Mouse (Mus musculus) CH12.LX (cell line): ENCODE results near the gene Tanc1.

Experiments
- CTCF ChIP-seq, 2 experiments: IDR thresholded peaks in 1 of 2; conservative IDR thresholded peaks in 1 of 2; 2 replicates each; pipeline ENCODE4 v1.5.1; 2011 to 2012; ENCODE audit warnings: low read depth in 2 of 2, low read length in 2 of 2, improper control_type of control experiment in 1 of 2, inconsistent platforms in 1 of 2, mild to moderate bottlenecking in 1 of 2, moderate library complexity in 1 of 2
- MEF2A ChIP-seq: IDR thresholded peaks from 2 replicates; pipeline ENCODE4 v1.6.1; 2014; ENCODE audit warnings: low read depth, mild to moderate bottlenecking, inconsistent platforms, low read length, improper control_type of control experiment, borderline replicate concordance

GRCm38 (mm10) chr2:59751172-59751571, 139.3 kb downstream of the Tanc1 start:
- no peak for TF ChIP-seq CTCF (conservative IDR thresholded peaks at IDR 0.05 in 1 of 2, IDR thresholded peaks at IDR 0.05 in 1 of 2; ENCODE audit: low read depth in 2 of 2, low read length in 2 of 2)
- TF ChIP-seq MEF2A, result peak; percentile 23; the same call in 1 of the 2 replicates
